Mouse (Mus musculus): ENCODE data around the gene 2210010C04Rik. TPM values are rescaled to one million over a fixed set of nuclear protein-coding genes. Genes with fewer than 3 reads are reported as not detected.

2210010C04Rik gene
- polyA plus RNA-seq (2017; shearing (Covaris generic)), result not detected

DNA sequence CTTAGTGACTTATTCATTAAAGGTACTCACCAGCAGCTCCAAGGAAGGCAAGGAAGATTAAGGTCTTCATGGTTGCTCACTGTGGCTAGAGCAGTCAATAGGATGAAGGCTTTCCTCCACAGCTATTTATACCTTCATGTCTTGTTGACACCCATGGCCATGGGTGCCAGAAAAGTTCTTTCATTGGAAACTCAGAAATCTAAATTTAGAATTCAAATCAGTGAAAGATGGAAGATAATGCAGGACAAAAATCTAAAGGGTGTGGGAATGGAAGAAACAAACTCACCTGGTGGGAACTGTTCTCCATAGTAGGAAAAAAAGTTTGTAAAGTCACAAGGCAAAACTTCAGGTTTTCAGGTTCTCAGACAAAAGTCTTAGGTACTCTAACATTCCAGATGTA lies at the start of gene 2210010C04Rik:
2210010C04Rik (minus strand) TSS at position 101 of the 400 bp plus-strand sequence.

GRCm38 (mm10) chr6:40999379-40999778 lies 35.9 kb downstream of the 2210010C04Rik start, which contains the start of gene Gm2663:
TSS of gene Gm2663 (minus strand) at chr6:40999479.

Other genes with a start within 250 kb of the 2210010C04Rik start
- not detected for gene Moxd2, start 148.0 kb downstream of the 2210010C04Rik start, polyA plus RNA-seq (2017; shearing (Covaris generic))
- gene Prss58, start 135.1 kb downstream of the 2210010C04Rik start, polyA plus RNA-seq (2017; shearing (Covaris generic)), result not detected
- gene 1700074P13Rik, start 95.0 kb downstream of the 2210010C04Rik start, polyA plus RNA-seq (2017; shearing (Covaris generic)), result not detected
- gene Gm4744, start 83.6 kb downstream of the 2210010C04Rik start, polyA plus RNA-seq (2017; shearing (Covaris generic)), result not detected
- gene 1810009J06Rik, start 70.8 kb downstream of the 2210010C04Rik start, polyA plus RNA-seq (2017; shearing (Covaris generic)), result not detected
- not detected for gene Gm2663, start 36.0 kb downstream of the 2210010C04Rik start, polyA plus RNA-seq (2017; shearing (Covaris generic))